Mouse (Mus musculus): ENCODE results near the gene Ncoa3. TPM values are rescaled to one million over a fixed set of nuclear protein-coding genes. Genes with fewer than 3 reads are reported as not detected.

The Ncoa3 gene
- polyA plus RNA-seq, 1 experiment from 2014 or later, result 18.2 TPM

- no peaks in the 10 kb centered on the region for H3K27me3 ChIP-seq (ENCODE audit: control insufficient read depth, insufficient read depth, low read length)
- H3K9ac ChIP-seq (replicated peaks; ENCODE audit: low read length), result no peak overlapping the region
- no peak overlapping the region for H3K4me2 ChIP-seq (ENCODE audit: low read length)
- peak; percentile 78 for ATAC-seq (ENCODE audit: low FRiP score, low TSS enrichment)
- H3K4me1 ChIP-seq (ENCODE audit: control insufficient read depth, insufficient read depth, low read length), result no peaks in the 10 kb centered on the region
- H3K9me3 ChIP-seq (ENCODE audit: control insufficient read depth, low read length), result no peaks in the 10 kb centered on the region
- peak; percentile 87 for DNase-seq
- no peak overlapping the region for H3K4me3 ChIP-seq (replicated peaks; ENCODE audit: low read depth, low read length)
- H3K36me3 ChIP-seq (ENCODE audit: control insufficient read depth, insufficient read depth, low read length), result no peaks in the 10 kb centered on the region
- 60% methylated on average over 6 of the region's 6 CpGs for WGBS
- H3K27ac ChIP-seq (replicated peaks; ENCODE audit: low read depth, low read length), result peak overlapping the region; percentile 57; the same call in 1 of the 2 replicates
Observed at GRCm38 (mm10) chr2:165967823-165968555, 24.4 kb upstream of the Ncoa3 start.

GRCm38 (mm10) chr2:165968876-165969275 is 23.6 kb upstream of the Ncoa3 start:
- WGBS, result 43% methylated on average over 3 of the region's 3 CpGs
- H3K4me1 ChIP-seq (ENCODE audit: control insufficient read depth, insufficient read depth, low read length), result no peaks in the 10 kb centered on the region
- no peak for ATAC-seq (ENCODE audit: low FRiP score, low TSS enrichment)
- no peaks in the 10 kb centered on the region for H3K27me3 ChIP-seq (ENCODE audit: control insufficient read depth, insufficient read depth, low read length)
- H3K36me3 ChIP-seq (ENCODE audit: control insufficient read depth, insufficient read depth, low read length), result no peaks in the 10 kb centered on the region
- no peak for DNase-seq
- no peak overlapping the region for H3K4me2 ChIP-seq (ENCODE audit: low read length)
- no peak overlapping the region for H3K27ac ChIP-seq (replicated peaks; ENCODE audit: low read depth, low read length)
- no peak overlapping the region for H3K4me3 ChIP-seq (replicated peaks; ENCODE audit: low read depth, low read length)
- no peaks in the 10 kb centered on the region for H3K9me3 ChIP-seq (ENCODE audit: control insufficient read depth, low read length)
- no peak overlapping the region for H3K9ac ChIP-seq (replicated peaks; ENCODE audit: low read length)

DNA sequence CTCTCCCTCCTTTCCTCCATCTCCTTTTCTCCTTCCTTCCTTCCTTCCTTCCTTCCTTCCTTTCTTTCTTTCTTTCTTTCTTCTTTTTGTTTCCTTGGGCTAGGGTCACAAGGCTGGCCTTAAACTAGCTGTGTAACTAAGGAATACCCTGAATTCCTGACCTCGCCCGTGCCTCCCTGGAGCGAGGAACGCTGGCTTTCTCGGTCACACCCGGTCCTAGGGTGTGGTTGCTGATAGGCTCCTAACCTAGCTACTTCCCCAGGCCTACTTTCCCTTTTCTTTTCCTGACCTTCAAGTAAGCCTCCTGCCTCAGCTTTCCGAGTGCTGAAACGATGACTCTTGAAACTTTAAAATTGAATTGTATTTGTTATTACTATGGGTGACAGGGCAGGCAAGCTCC is 23.0 kb upstream of the Ncoa3 start:
- no peak overlapping the region for H3K9ac ChIP-seq (replicated peaks; ENCODE audit: low read length)
- H3K36me3 ChIP-seq (ENCODE audit: control insufficient read depth, insufficient read depth, low read length), result no peaks in the 10 kb centered on the region
- H3K27me3 ChIP-seq (ENCODE audit: control insufficient read depth, insufficient read depth, low read length), result no peaks in the 10 kb centered on the region
- no peaks in the 10 kb centered on the region for H3K9me3 ChIP-seq (ENCODE audit: control insufficient read depth, low read length)
- no peak for DNase-seq
- WGBS, result 71% methylated on average over 8 of the region's 8 CpGs
- no peak for ATAC-seq (ENCODE audit: low FRiP score, low TSS enrichment)
- H3K4me1 ChIP-seq (ENCODE audit: control insufficient read depth, insufficient read depth, low read length), result no peaks in the 10 kb centered on the region
- no peak overlapping the region for H3K4me3 ChIP-seq (replicated peaks; ENCODE audit: low read depth, low read length)
- H3K27ac ChIP-seq (replicated peaks; ENCODE audit: low read depth, low read length), result no peak overlapping the region
- no peak overlapping the region for H3K4me2 ChIP-seq (ENCODE audit: low read length)

- 92% methylated on average over 13 of the region's 13 CpGs for WGBS
- DNase-seq (no peak), ATAC-seq (ENCODE audit: low FRiP score, low TSS enrichment) (no peak)
- no peaks in the 10 kb centered on the region for H3K27me3 ChIP-seq (ENCODE audit: control insufficient read depth, insufficient read depth, low read length)
- no peak overlapping the region for H3K4me3 ChIP-seq (replicated peaks; ENCODE audit: low read depth, low read length)
- no peaks in the 10 kb centered on the region for H3K36me3 ChIP-seq (ENCODE audit: control insufficient read depth, insufficient read depth, low read length)
- H3K27ac ChIP-seq (replicated peaks; ENCODE audit: low read depth, low read length), result no peak overlapping the region
- no peaks in the 10 kb centered on the region for H3K4me1 ChIP-seq (ENCODE audit: control insufficient read depth, insufficient read depth, low read length)
- H3K4me2 ChIP-seq (ENCODE audit: low read length), result no peak overlapping the region
- H3K9me3 ChIP-seq (ENCODE audit: control insufficient read depth, low read length), result no peaks in the 10 kb centered on the region
- no peak overlapping the region for H3K9ac ChIP-seq (replicated peaks; ENCODE audit: low read length)
Observed at GRCm38 (mm10) chr2:165969961-165970360, 22.5 kb upstream of the Ncoa3 start.

DNA sequence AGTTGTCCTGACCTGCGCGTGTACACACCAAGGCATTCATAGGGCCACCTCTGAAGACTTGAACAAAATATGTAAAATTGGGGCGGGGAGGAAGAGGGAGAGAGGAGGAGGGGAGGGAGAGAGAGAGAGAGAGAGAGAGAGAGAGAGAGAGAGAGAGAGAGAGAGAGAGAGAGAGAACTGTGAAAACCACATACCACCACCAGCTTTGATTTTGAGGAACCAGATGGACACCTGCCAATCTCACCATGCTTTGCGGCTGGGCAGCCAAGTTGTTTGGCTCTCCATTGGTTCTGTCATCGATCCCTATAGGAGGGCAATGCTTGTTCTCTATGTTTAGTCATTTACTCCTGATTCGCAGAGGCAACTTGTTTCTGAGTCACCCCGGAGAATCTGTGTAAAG is 21.7 kb upstream of the Ncoa3 start:
- H3K4me1 ChIP-seq (ENCODE audit: control insufficient read depth, insufficient read depth, low read length), result no peaks in the 10 kb centered on the region
- no peak overlapping the region for H3K9ac ChIP-seq (replicated peaks; ENCODE audit: low read length)
- 97% methylated on average over 7 of the region's 7 CpGs for WGBS
- no peak overlapping the region for H3K4me2 ChIP-seq (ENCODE audit: low read length)
- no peaks in the 10 kb centered on the region for H3K9me3 ChIP-seq (ENCODE audit: control insufficient read depth, low read length)
- no peaks in the 10 kb centered on the region for H3K27me3 ChIP-seq (ENCODE audit: control insufficient read depth, insufficient read depth, low read length)
- no peak for ATAC-seq (ENCODE audit: low FRiP score, low TSS enrichment)
- no peak overlapping the region for H3K27ac ChIP-seq (replicated peaks; ENCODE audit: low read depth, low read length)
- H3K36me3 ChIP-seq (ENCODE audit: control insufficient read depth, insufficient read depth, low read length), result no peaks in the 10 kb centered on the region
- no peak overlapping the region for H3K4me3 ChIP-seq (replicated peaks; ENCODE audit: low read depth, low read length)
- DNase-seq, result no peak

DNA sequence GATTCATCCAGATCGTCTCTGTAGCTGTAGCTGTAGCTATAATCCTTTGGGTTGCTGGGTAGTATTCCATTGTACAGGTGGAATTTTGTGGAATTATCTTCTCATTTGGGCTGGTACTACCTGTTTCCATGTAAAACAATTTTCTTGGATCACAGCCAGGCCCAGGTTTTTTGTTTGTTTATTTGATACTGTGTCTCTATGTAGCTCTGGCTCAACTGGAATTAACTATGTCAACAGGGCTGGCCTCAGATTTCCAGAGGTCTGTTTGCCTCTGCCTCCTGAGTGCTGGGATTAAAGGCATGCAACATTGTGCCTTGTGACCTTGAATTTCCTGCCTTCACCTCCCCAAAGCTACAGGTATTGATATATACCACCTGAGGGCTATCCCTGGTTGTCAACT is 18.1 kb upstream of the Ncoa3 start:
- WGBS, result 87% methylated on average over 1 of the region's 1 CpGs
- DNase-seq (no peak), ATAC-seq (ENCODE audit: low FRiP score, low TSS enrichment) (no peak)
- Histone ChIP-seq H3K9me3 (ENCODE audit: control insufficient read depth, low read length) (no peaks in the 10 kb centered on the region), H3K27me3 (ENCODE audit: control insufficient read depth, insufficient read depth, low read length) (no peaks in the 10 kb centered on the region), H3K4me3 (replicated peaks; ENCODE audit: low read depth, low read length) (no peak overlapping the region), H3K27ac (replicated peaks; ENCODE audit: low read depth, low read length) (no peak overlapping the region), H3K4me2 (ENCODE audit: low read length) (no peak overlapping the region), H3K9ac (replicated peaks; ENCODE audit: low read length) (no peak overlapping the region), H3K4me1 (ENCODE audit: control insufficient read depth, insufficient read depth, low read length) (no peaks in the 10 kb centered on the region), H3K36me3 (ENCODE audit: control insufficient read depth, insufficient read depth, low read length) (no peaks in the 10 kb centered on the region)

- no peaks in the 10 kb centered on the region for H3K9me3 ChIP-seq (ENCODE audit: control insufficient read depth, low read length)
- H3K9ac ChIP-seq (replicated peaks; ENCODE audit: low read length), result no peak overlapping the region
- WGBS, result 84% methylated on average over 3 of the region's 3 CpGs
- H3K4me2 ChIP-seq (ENCODE audit: low read length), result no peak overlapping the region
- H3K27me3 ChIP-seq (ENCODE audit: control insufficient read depth, insufficient read depth, low read length), result no peaks in the 10 kb centered on the region
- no peaks in the 10 kb centered on the region for H3K36me3 ChIP-seq (ENCODE audit: control insufficient read depth, insufficient read depth, low read length)
- no peaks in the 10 kb centered on the region for H3K4me1 ChIP-seq (ENCODE audit: control insufficient read depth, insufficient read depth, low read length)
- H3K27ac ChIP-seq (replicated peaks; ENCODE audit: low read depth, low read length), result no peak overlapping the region
- ATAC-seq (ENCODE audit: low FRiP score, low TSS enrichment) (no peak), DNase-seq (no peak)
- H3K4me3 ChIP-seq (replicated peaks; ENCODE audit: low read depth, low read length), result no peak overlapping the region
Observed at GRCm38 (mm10) chr2:165976186-165976585, 16.2 kb upstream of the Ncoa3 start.

GRCm38 (mm10) chr2:165976874-165977273 is 15.6 kb upstream of the Ncoa3 start:
- H3K27me3 ChIP-seq (ENCODE audit: control insufficient read depth, insufficient read depth, low read length), result no peaks in the 10 kb centered on the region
- no peak for DNase-seq
- no peak overlapping the region for H3K4me2 ChIP-seq (ENCODE audit: low read length)
- H3K9ac ChIP-seq (replicated peaks; ENCODE audit: low read length), result no peak overlapping the region
- 62% methylated on average over 5 of the region's 5 CpGs for WGBS
- H3K4me1 ChIP-seq (ENCODE audit: control insufficient read depth, insufficient read depth, low read length), result no peaks in the 10 kb centered on the region
- no peak for ATAC-seq (ENCODE audit: low FRiP score, low TSS enrichment)
- no peak overlapping the region for H3K27ac ChIP-seq (replicated peaks; ENCODE audit: low read depth, low read length)
- no peaks in the 10 kb centered on the region for H3K9me3 ChIP-seq (ENCODE audit: control insufficient read depth, low read length)
- no peaks in the 10 kb centered on the region for H3K36me3 ChIP-seq (ENCODE audit: control insufficient read depth, insufficient read depth, low read length)
- H3K4me3 ChIP-seq (replicated peaks; ENCODE audit: low read depth, low read length), result no peak overlapping the region

GRCm38 (mm10) chr2:165978119-165978518 is 14.3 kb upstream of the Ncoa3 start:
- DNase-seq (no peak), ATAC-seq (ENCODE audit: low FRiP score, low TSS enrichment) (no peak)
- no peaks in the 10 kb centered on the region for H3K27me3 ChIP-seq (ENCODE audit: control insufficient read depth, insufficient read depth, low read length)
- no peaks in the 10 kb centered on the region for H3K9me3 ChIP-seq (ENCODE audit: control insufficient read depth, low read length)
- WGBS, result 96% methylated on average over 1 of the region's 1 CpGs
- no peak overlapping the region for H3K27ac ChIP-seq (replicated peaks; ENCODE audit: low read depth, low read length)
- H3K4me2 ChIP-seq (ENCODE audit: low read length), result no peak overlapping the region
- H3K36me3 ChIP-seq (ENCODE audit: control insufficient read depth, insufficient read depth, low read length), result no peaks in the 10 kb centered on the region
- no peaks in the 10 kb centered on the region for H3K4me1 ChIP-seq (ENCODE audit: control insufficient read depth, insufficient read depth, low read length)
- no peak overlapping the region for H3K4me3 ChIP-seq (replicated peaks; ENCODE audit: low read depth, low read length)
- H3K9ac ChIP-seq (replicated peaks; ENCODE audit: low read length), result no peak overlapping the region

Data from midbrain, embryonic 14.5 days (tissue).